Mouse (Mus musculus) midbrain, embryonic 16.5 days (tissue): ENCODE results near the gene Nkx6-2. TPM values are rescaled to one million over a fixed set of nuclear protein-coding genes. Genes with fewer than 3 reads are reported as not detected.

Source experiments
- ATAC-seq: fragments of 200-750 bp; cut with Nextera tagmentation; 2 replicates; pipeline ENCODE4 v1.8.0; 2017; ENCODE audit warnings: moderate TSS enrichment
- H3K27ac ChIP-seq: fragments of 300-500 bp; sonication (generic); 2 replicates; pipeline ENCODE4 v1.5.1; 2014; ENCODE audit warnings: mild to moderate bottlenecking, low read length, mixed read lengths
- H3K27me3 ChIP-seq: fragments of 300-500 bp; sonication (generic); 2 replicates; pipeline ENCODE4 v1.6.1; 2014; ENCODE audit warnings: low read depth, low read length, mixed read lengths; ENCODE audit not compliant: control insufficient read depth, insufficient read depth
- H3K36me3 ChIP-seq: fragments of 300-500 bp; sonication (generic); 2 replicates; pipeline ENCODE4 v1.6.1; 2014; ENCODE audit warnings: mild to moderate bottlenecking, low read length, moderate library complexity, mixed read lengths; ENCODE audit not compliant: control insufficient read depth, insufficient read depth
- H3K4me1 ChIP-seq: fragments of 300-500 bp; sonication (generic); 2 replicates; pipeline ENCODE4 v1.6.1; 2014; ENCODE audit warnings: mild to moderate bottlenecking, low read length, mixed read lengths; ENCODE audit not compliant: control insufficient read depth, insufficient read depth
- H3K4me2 ChIP-seq: fragments of 300-500 bp; sonication (generic); 2 replicates; pipeline ENCODE4 v1.6.1; 2014; ENCODE audit warnings: mild to moderate bottlenecking, low read length, mixed read lengths
- H3K4me3 ChIP-seq: fragments of 300-500 bp; sonication (generic); 2 replicates; pipeline ENCODE4 v1.5.1; 2014; ENCODE audit warnings: low read depth, mild to moderate bottlenecking, low read length, moderate library complexity, mixed read lengths
- H3K9ac ChIP-seq: fragments of 300-500 bp; sonication (generic); 2 replicates; pipeline ENCODE4 v1.6.1; 2014; ENCODE audit warnings: low read depth, low read length, mixed read lengths
- H3K9me3 ChIP-seq: fragments of 300-500 bp; sonication (generic); replicated peaks from 2 replicates; pipeline ENCODE4 v1.6.1; 2014; ENCODE audit warnings: mild to moderate bottlenecking, low read length, mixed read lengths; ENCODE audit not compliant: control insufficient read depth, poor library complexity, severe bottlenecking
- WGBS: fragments of 180-500 bp; shearing (Covaris S2); extraction: QIAGEN DNeasy Blood & Tissue Kit; methylation state at CpG from one replicate; pipeline ENCODE4 v1.1.7; 2014; 5-methylcytosine and 5-hydroxymethylcytosine counted together
- polyA plus RNA-seq: library from polyadenylated mRNA; unstranded; fragments of >200 nt; fragmentation: Nextera tagmentation; extraction: Ambion mirVana; gene quantifications from 2 replicates; pipeline ENCODE4 v1.2.1, GENCODE M21; 2015

Nkx6-2 gene
- polyA plus RNA-seq, 1 experiment from 2014 or later = 4.5 TPM

DNA sequence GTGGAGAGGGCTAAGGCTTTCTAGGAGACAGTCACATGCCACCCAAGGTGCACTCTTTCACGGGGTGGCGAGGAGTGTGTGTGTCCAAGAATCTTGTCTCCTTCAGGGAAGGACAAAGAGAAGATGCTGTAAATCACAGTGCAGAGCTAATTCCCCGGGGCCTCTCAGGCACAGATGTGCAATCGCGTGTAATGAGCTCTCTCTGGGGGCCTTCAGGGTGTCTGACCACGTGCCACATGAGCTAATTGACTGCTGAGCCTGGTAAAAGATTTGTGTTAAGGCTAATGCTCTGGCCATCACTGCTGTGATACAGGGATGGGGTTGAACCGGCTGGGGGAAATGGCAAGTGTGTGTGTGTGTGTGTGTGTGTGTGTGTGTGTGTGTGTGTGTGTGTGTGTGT, 5.3 kb upstream of the Nkx6-2 start:
- no peaks in the 10 kb centered on the region for H3K4me1 ChIP-seq
- H3K4me3 ChIP-seq = no peak overlapping the region
- no peaks in the 10 kb centered on the region for H3K9me3 ChIP-seq
- no peaks in the 10 kb centered on the region for H3K36me3 ChIP-seq
- no peak overlapping the region for H3K4me2 ChIP-seq
- no peak overlapping the region for H3K27ac ChIP-seq
- 19% methylated on average over 7 of the region's 7 CpGs for WGBS
- H3K9ac ChIP-seq = no peak overlapping the region
- H3K27me3 ChIP-seq = peaks cover 55% of the 10 kb centered on the region
- ATAC-seq = no peak

DNA sequence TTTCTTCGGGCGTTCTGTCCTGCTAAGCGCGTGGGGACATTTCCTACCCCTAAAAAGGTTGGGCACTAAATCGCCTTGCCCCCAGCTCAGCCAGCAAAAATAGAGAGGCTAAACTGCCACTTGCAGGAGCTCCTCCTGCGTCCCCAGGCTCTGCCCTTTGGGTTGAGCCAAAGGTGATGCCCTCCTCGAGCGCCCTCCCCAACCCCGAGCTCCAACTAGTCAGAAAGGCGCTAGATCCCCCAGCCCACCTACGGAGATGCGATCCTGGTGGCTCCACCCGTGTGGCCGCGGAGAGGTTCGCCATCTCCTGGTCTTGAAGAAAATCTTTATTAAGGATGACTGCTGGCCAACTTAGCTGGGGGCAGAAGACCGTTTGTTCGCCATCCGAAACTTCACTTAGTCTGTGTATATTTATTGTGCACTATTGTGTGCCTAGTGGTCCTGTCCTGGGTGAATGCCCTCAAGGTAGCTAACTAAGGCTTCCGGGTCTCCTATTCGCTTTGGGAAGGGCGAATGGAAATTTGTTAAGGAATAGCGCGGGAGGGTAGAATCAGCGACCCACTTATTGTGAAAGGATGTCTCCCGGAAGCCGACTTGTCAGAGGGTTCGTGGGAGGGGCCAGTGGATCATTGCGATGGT, 2.7 kb upstream of the Nkx6-2 start:
- WGBS = 2% methylated on average over 29 of the region's 29 CpGs
- Histone ChIP-seq H3K27ac (no peak overlapping the region), H3K4me3 (no peak overlapping the region), H3K4me1 (peaks cover 15% of the 10 kb centered on the region), H3K4me2 (no peak overlapping the region), H3K27me3 (peaks cover 63% of the 10 kb centered on the region), H3K9me3 (no peaks in the 10 kb centered on the region), H3K9ac (no peak overlapping the region), H3K36me3 (no peaks in the 10 kb centered on the region)
- ATAC-seq = no peak

DNA sequence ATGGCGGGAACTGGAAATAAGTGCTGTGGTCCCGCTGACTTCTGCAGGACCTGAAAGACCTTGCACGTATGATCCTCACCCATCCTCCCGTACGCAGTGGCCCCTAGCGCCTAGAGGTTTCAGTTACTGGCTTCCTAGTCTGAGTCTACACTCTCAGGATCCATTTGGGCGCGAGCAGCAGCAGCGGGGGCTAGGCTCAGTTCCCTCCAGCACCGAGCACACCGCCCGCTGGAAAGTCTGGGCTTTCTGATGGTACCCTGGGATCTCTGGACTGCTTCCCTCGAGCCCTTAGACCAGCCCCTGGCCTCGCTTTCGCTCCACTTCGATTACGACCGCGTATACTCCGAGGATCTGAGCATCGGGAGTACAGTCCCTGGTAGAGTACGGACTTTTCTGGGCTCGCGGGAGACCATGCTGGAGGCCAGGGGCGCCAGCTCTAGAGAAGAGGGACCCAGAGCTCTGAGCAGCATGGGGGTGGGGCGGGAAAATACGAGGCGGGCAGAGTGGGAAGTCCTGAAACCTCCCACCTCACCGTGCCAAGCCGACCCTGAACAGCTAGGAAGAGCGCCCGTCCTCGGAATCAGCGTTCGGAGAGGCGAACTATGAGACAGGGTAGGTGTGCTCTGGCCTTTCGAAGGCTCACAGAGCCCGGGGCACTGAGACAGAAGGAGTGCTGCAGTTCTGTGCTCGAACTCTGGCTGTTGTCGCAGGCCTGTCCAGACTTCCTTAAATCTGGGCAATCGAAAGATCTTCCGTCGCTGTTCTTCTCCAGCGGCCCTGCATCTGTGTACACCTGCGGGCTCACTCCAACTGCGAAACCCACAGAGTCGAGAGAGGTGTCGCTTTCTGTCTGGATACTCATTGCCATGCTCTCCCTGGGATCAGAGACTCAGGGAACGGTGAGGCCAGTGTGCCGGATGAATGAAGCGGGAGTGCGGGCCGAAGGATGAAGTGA, 1.9 kb upstream of the Nkx6-2 start:
- peaks cover 65% of the 10 kb centered on the region for H3K27me3 ChIP-seq
- no peak overlapping the region for H3K4me3 ChIP-seq
- H3K9ac ChIP-seq = no peak overlapping the region
- no peaks in the 10 kb centered on the region for H3K36me3 ChIP-seq
- H3K9me3 ChIP-seq = no peaks in the 10 kb centered on the region
- no peak overlapping the region for H3K4me2 ChIP-seq
- no peak for ATAC-seq
- H3K27ac ChIP-seq = no peak overlapping the region
- under 1% methylated on average over 53 of the region's 53 CpGs for WGBS
- peaks cover 15% of the 10 kb centered on the region for H3K4me1 ChIP-seq

DNA sequence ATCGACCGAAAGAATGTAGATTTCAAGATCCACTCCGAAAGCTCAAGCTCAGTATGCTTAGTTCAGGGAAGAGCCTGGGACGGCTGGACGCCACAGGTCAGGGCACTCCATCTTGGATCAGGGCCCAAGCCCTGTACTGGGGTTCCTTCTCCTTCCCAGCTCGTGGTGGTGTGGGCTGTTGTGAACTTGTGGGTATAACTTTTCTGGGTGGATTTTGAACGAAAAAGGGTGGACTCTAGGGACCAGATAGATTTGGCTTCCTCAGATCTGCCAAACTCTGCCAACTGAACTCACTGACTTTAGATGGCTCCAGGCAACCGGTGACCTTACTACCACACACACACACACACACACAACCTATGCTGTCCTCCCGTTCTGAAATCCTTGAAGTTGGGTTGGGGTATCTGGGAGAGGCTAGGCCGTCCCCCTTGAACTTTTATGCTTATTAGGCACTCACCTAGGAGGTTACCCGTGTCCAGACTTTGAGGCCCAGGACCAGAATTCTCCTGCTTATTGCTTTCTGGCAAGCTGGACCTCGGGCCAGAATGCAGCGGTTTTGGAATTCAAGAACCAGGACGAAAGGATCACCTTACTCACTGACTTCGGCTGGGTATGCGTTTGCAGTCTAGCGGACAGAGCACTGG, 619 bp upstream of the Nkx6-2 start:
- no peak overlapping the region for H3K4me2 ChIP-seq
- H3K4me1 ChIP-seq = peaks cover 15% of the 10 kb centered on the region
- no peaks in the 10 kb centered on the region for H3K36me3 ChIP-seq
- no peak overlapping the region for H3K4me3 ChIP-seq
- H3K9me3 ChIP-seq = no peaks in the 10 kb centered on the region
- ATAC-seq = no peak
- no peak overlapping the region for H3K9ac ChIP-seq
- H3K27me3 ChIP-seq = peaks cover 66% of the 10 kb centered on the region
- 10% methylated on average over 17 of the region's 17 CpGs for WGBS
- H3K27ac ChIP-seq = no peak overlapping the region

DNA sequence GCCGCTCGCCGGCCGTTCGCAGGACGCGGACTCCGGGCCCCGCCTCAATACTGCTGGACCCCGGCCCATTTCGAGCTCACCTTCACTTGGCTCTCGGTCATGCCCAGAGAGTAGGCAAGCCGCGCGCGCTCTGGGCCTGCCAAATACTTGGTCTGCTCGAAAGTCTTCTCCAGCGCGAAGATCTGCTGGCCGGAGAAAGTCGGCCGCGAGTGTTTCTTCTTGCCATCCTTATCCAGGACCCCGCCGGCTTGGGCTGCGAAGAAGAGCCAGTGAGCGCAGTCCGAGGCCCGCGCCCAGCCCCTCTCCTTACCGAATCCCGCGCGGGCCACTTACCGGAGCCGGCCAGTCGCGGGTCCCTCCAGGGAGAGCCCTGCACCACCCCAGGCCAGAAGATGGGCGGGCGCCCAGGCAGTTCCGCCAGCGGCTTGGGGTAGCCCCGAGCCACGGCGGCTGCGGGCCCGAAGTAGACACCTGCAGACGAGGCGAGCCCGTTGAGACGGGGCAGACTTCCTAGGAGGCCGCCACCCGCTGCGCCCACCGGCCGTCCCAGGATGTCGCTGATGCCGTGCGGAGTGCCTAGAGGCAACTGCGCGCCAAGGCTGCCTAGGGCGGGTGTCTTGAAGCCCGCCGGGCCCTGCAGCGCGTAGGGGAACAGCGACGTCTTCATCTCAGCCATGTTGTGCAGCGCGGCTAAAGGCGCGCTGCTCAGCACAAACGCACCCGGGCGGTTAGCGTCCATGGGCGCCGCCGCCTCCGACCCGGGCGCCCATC, 611 bp downstream of the Nkx6-2 start:
- Histone ChIP-seq H3K27me3 (peaks cover 64% of the 10 kb centered on the region), H3K4me3 (peak overlapping the region; percentile 31), H3K9me3 (no peaks in the 10 kb centered on the region), H3K9ac (peak overlapping the region; percentile 28; the same call in 1 of the 2 replicates), H3K4me1 (peaks cover 15% of the 10 kb centered on the region), H3K4me2 (peak overlapping the region; percentile 45), H3K36me3 (no peaks in the 10 kb centered on the region), H3K27ac (no peak overlapping the region)
- under 1% methylated on average over 76 of the region's 82 CpGs for WGBS
- ATAC-seq = peak; percentile 18; the same call in 1 of the 2 replicates

DNA sequence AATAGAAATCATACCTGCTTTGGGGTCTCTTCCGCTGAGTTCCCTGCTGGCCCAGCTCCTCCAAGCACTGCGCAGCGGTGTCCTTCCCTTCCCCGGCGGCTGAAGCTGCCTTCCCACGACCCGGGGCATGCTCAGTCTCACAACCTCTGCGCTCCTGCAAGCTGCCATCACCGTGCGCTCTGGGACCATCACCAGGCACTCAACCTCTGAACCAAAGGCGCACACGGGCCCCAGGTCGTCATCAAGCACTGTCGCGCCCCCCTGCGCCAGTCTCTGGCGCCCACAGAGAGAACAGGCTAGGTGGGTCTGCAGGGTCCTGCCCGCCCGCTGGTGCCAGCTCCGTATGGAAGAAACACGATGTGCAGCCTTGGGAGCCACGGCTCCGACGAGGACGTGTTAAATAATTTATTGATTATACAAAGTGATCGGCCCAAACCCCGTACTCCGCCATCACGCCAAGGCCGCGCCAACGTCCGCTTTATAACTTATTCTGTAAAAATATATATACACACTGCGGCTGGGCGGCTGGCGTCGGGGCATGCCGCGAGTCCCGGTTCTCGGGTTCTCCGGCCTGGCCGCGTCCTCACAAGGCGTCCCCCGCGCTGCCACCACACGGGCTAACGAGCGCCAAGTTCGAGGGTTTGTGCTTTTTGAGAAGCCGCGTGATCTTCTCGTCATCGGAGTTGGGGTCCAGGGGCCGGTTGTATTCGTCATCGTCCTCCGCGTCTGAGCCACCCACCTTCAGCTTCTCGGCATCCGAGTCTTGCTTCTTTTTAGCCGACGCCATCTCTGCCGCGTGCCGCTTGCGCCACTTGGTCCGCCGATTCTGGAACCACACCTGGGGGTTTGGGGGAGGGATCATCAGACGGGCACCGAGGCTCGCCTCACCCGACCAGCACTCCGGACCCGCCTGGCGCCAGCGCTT, 1.5 kb downstream of the Nkx6-2 start:
- no peaks in the 10 kb centered on the region for H3K9me3 ChIP-seq
- 2% methylated on average over 78 of the region's 78 CpGs for WGBS
- peaks cover 15% of the 10 kb centered on the region for H3K4me1 ChIP-seq
- H3K4me3 ChIP-seq = peak overlapping the region; percentile 31
- no peaks in the 10 kb centered on the region for H3K36me3 ChIP-seq
- peaks cover 58% of the 10 kb centered on the region for H3K27me3 ChIP-seq
- H3K4me2 ChIP-seq = peak overlapping the region; percentile 45
- no peak overlapping the region for H3K9ac ChIP-seq
- H3K27ac ChIP-seq = no peak overlapping the region
- no peak for ATAC-seq

DNA sequence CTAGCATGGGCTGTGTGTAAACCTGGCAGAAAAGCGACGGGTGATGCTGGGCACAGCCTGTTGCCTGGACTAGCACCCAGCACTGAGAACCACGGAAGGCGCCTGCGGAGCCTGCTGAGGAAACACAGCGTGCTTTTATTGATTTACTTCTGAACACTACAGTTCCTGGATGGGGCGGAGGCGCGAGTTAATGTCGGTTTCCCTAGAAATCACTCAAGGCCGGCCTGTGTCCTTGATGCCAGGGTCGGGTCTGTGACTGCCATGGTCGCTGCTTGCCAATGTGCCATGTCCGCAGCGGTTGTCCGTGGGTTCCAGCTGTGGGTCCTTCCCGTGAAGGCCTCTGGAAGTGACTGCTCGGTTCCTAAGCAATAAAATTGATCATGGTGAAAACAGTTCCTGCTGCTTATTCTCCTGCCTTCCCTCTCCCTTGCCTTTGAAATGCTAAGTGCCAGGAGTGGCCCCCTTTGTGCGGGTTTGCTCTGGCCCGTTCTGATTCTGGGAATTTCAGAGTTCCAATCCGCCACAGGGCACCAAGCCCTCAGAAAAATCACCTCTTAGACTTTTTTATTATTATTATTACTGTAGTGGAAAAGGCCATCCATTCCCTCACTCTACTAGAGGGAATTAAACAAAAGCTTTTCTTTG, 3.2 kb downstream of the Nkx6-2 start:
- WGBS = 63% methylated on average over 21 of the region's 21 CpGs
- H3K4me3 ChIP-seq = no peak overlapping the region

More for the DNA sequence above, 3.2 kb downstream of the Nkx6-2 start:
- H3K9me3 ChIP-seq = no peaks in the 10 kb centered on the region
- no peaks in the 10 kb centered on the region for H3K36me3 ChIP-seq
- H3K4me2 ChIP-seq = peak overlapping the region; percentile 2; the same call in 1 of the 2 replicates
- H3K9ac ChIP-seq = no peak overlapping the region
- ATAC-seq = no peak
- no peak overlapping the region for H3K27ac ChIP-seq
- peaks cover 15% of the 10 kb centered on the region for H3K4me1 ChIP-seq
- H3K27me3 ChIP-seq = peaks cover 54% of the 10 kb centered on the region
